Mouse (Mus musculus) lung, embryonic 15.5 days (tissue): Measurements from ENCODE around the gene Lep. TPM values are rescaled to one million over a fixed set of nuclear protein-coding genes. Genes with fewer than 3 reads are reported as not detected.

Experiments
- ATAC-seq: fragments of 200-750 bp; cut with Nextera tagmentation; 2 replicates; pipeline ENCODE4 v1.8.0; 2017; ENCODE audit warnings: moderate number of reproducible peaks, borderline replicate concordance; ENCODE audit not compliant: low FRiP score, low TSS enrichment; ENCODE audit errors: extremely low read depth
- H3K27ac ChIP-seq: fragments of 300-500 bp; sonication (generic); 2 replicates; pipeline ENCODE4 v1.5.1; 2015; ENCODE audit warnings: moderate library complexity, mild to moderate bottlenecking, inconsistent platforms
- H3K27me3 ChIP-seq: fragments of 300-500 bp; sonication (generic); 2 replicates; pipeline ENCODE4 v1.6.1; 2015; ENCODE audit warnings: inconsistent platforms
- H3K36me3 ChIP-seq: fragments of 300-500 bp; sonication (generic); 2 replicates; pipeline ENCODE4 v1.6.1; 2015; ENCODE audit warnings: inconsistent platforms
- H3K4me1 ChIP-seq: fragments of 300-500 bp; sonication (generic); 2 replicates; pipeline ENCODE4 v1.6.1; 2015; ENCODE audit warnings: inconsistent platforms
- H3K4me2 ChIP-seq: fragments of 300-500 bp; sonication (generic); 2 replicates; pipeline ENCODE4 v1.6.1; 2015; ENCODE audit warnings: inconsistent platforms, mild to moderate bottlenecking, moderate library complexity
- H3K4me3 ChIP-seq: fragments of 300-500 bp; sonication (generic); 2 replicates; pipeline ENCODE4 v1.5.1; 2015; ENCODE audit warnings: mild to moderate bottlenecking, inconsistent platforms
- H3K9ac ChIP-seq: fragments of 300-500 bp; sonication (generic); 2 replicates; pipeline ENCODE4 v1.6.1; 2015; ENCODE audit warnings: inconsistent platforms
- H3K9me3 ChIP-seq: fragments of 300-500 bp; sonication (generic); 2 replicates; pipeline ENCODE4 v1.6.1; 2016; ENCODE audit warnings: inconsistent platforms
- WGBS: fragments of 180-500 bp; shearing (Covaris S2); methylation state at CpG from one replicate; pipeline ENCODE4 v1.1.7; 2015; 5-methylcytosine and 5-hydroxymethylcytosine counted together
- polyA plus RNA-seq: library from polyadenylated mRNA; unstranded; fragments of >200 nt; fragmentation: Nextera tagmentation; extraction: Ambion mirVana; gene quantifications from 2 replicates; pipeline ENCODE4 v1.2.1, GENCODE M21; 2015

Gene Lep
- polyA plus RNA-seq, 1 experiment from 2014 or later, result not detected

GRCm38 (mm10) chr6:29092234-29092633, 32.2 kb downstream of the Lep start:
- Histone ChIP-seq H3K9me3 (0 out of 2 replicates have a peak, but pooled peaks cover 2% of the 10 kb centered on the region), H3K4me2 (no peak overlapping the region), H3K4me1 (no peaks in the 10 kb centered on the region), H3K36me3 (no peaks in the 10 kb centered on the region), H3K4me3 (no peak overlapping the region), H3K27ac (no peak overlapping the region), H3K27me3 (no peaks in the 10 kb centered on the region), H3K9ac (no peak overlapping the region)
- no peak for ATAC-seq
- WGBS, result 79% methylated on average over 7 of the region's 7 CpGs

- Histone ChIP-seq H3K4me1 (no peaks in the 10 kb centered on the region), H3K9ac (no peak overlapping the region), H3K36me3 (no peaks in the 10 kb centered on the region), H3K4me2 (no peak overlapping the region), H3K9me3 (0 out of 2 replicates have a peak, but pooled peaks cover 2% of the 10 kb centered on the region), H3K27ac (no peak overlapping the region), H3K27me3 (no peaks in the 10 kb centered on the region), H3K4me3 (no peak overlapping the region)
- WGBS, result 54% methylated on average over 11 of the region's 11 CpGs
- no peak for ATAC-seq
Observed at GRCm38 (mm10) chr6:29092904-29093303, 32.9 kb downstream of the Lep start.

- H3K9ac ChIP-seq, result no peak overlapping the region
- H3K36me3 ChIP-seq, result no peaks in the 10 kb centered on the region
- no peak for ATAC-seq
- H3K4me1 ChIP-seq, result no peaks in the 10 kb centered on the region
- no peaks in the 10 kb centered on the region for H3K27me3 ChIP-seq
- no peak overlapping the region for H3K27ac ChIP-seq
- H3K4me2 ChIP-seq, result no peak overlapping the region
- no peak overlapping the region for H3K4me3 ChIP-seq
- H3K9me3 ChIP-seq, result no peaks in the 10 kb centered on the region
- 44% methylated on average over 14 of the region's 14 CpGs for WGBS
Observed at GRCm38 (mm10) chr6:29099536-29100170, 39.6 kb downstream of the Lep start.

- H3K4me1 ChIP-seq, result no peaks in the 10 kb centered on the region
- no peaks in the 10 kb centered on the region for H3K36me3 ChIP-seq
- 16% methylated on average over 3 of the region's 3 CpGs for WGBS
- no peak overlapping the region for H3K27ac ChIP-seq
- no peak overlapping the region for H3K9ac ChIP-seq
- no peaks in the 10 kb centered on the region for H3K27me3 ChIP-seq
- H3K4me3 ChIP-seq, result no peak overlapping the region
- ATAC-seq, result no peak
- no peak overlapping the region for H3K4me2 ChIP-seq
- H3K9me3 ChIP-seq, result no peaks in the 10 kb centered on the region
Observed at GRCm38 (mm10) chr6:29100423-29100822, 40.4 kb downstream of the Lep start.

- ATAC-seq, result no peak
- Histone ChIP-seq H3K9me3 (no peaks in the 10 kb centered on the region), H3K9ac (no peak overlapping the region), H3K27ac (no peak overlapping the region), H3K4me2 (no peak overlapping the region), H3K4me1 (no peaks in the 10 kb centered on the region), H3K4me3 (no peak overlapping the region), H3K36me3 (no peaks in the 10 kb centered on the region), H3K27me3 (no peaks in the 10 kb centered on the region)
- 66% methylated on average over 9 of the region's 9 CpGs for WGBS
Observed at GRCm38 (mm10) chr6:29101248-29101864, 41.3 kb downstream of the Lep start.

GRCm38 (mm10) chr6:29108376-29108775, 48.4 kb downstream of the Lep start:
- no peak overlapping the region for H3K4me2 ChIP-seq
- H3K36me3 ChIP-seq, result no peaks in the 10 kb centered on the region
- H3K9ac ChIP-seq, result no peak overlapping the region
- H3K27me3 ChIP-seq, result no peaks in the 10 kb centered on the region
- 73% methylated on average over 1 of the region's 1 CpGs for WGBS
- H3K4me1 ChIP-seq, result no peaks in the 10 kb centered on the region
- ATAC-seq, result no peak
- no peak overlapping the region for H3K27ac ChIP-seq
- no peak overlapping the region for H3K4me3 ChIP-seq
- H3K9me3 ChIP-seq, result no peaks in the 10 kb centered on the region; the same call in 1 of the 2 replicates

GRCm38 (mm10) chr6:29111501-29111900, 51.5 kb downstream of the Lep start:
- no peaks in the 10 kb centered on the region for H3K27me3 ChIP-seq
- no peaks in the 10 kb centered on the region for H3K36me3 ChIP-seq
- H3K4me2 ChIP-seq, result no peak overlapping the region
- no peaks in the 10 kb centered on the region; the same call in 1 of the 2 replicates for H3K9me3 ChIP-seq
- H3K9ac ChIP-seq, result no peak overlapping the region
- no peaks in the 10 kb centered on the region for H3K4me1 ChIP-seq
- no peak for ATAC-seq
- H3K4me3 ChIP-seq, result no peak overlapping the region
- 86% methylated on average over 4 of the region's 4 CpGs for WGBS
- no peak overlapping the region for H3K27ac ChIP-seq

- no peak overlapping the region for H3K4me3 ChIP-seq
- WGBS, result 64% methylated on average over 7 of the region's 7 CpGs
- no peaks in the 10 kb centered on the region; the same call in 1 of the 2 replicates for H3K4me1 ChIP-seq
- H3K27me3 ChIP-seq, result no peaks in the 10 kb centered on the region
- no peak overlapping the region for H3K9ac ChIP-seq
- no peaks in the 10 kb centered on the region for H3K36me3 ChIP-seq
- H3K27ac ChIP-seq, result no peak overlapping the region
- no peaks in the 10 kb centered on the region; the same call in 1 of the 2 replicates for H3K9me3 ChIP-seq
- ATAC-seq, result no peak
- H3K4me2 ChIP-seq, result no peak overlapping the region
Observed at GRCm38 (mm10) chr6:29115756-29116155, 55.7 kb downstream of the Lep start.

GRCm38 (mm10) chr6:29117417-29118104, 57.5 kb downstream of the Lep start:
- H3K9ac ChIP-seq, result no peak overlapping the region
- no peaks in the 10 kb centered on the region for H3K27me3 ChIP-seq
- peak; percentile 62; the same call in 1 of the 2 replicates for ATAC-seq
- no peaks in the 10 kb centered on the region; the same call in 1 of the 2 replicates for H3K4me1 ChIP-seq
- no peaks in the 10 kb centered on the region for H3K36me3 ChIP-seq
- no peaks in the 10 kb centered on the region for H3K9me3 ChIP-seq
- no peak overlapping the region for H3K4me3 ChIP-seq
- 49% methylated on average over 7 of the region's 7 CpGs for WGBS
- no peak overlapping the region for H3K4me2 ChIP-seq
- H3K27ac ChIP-seq, result no peak overlapping the region

GRCm38 (mm10) chr6:29118231-29118630, 58.2 kb downstream of the Lep start:
- no peaks in the 10 kb centered on the region for H3K9me3 ChIP-seq
- no peaks in the 10 kb centered on the region for H3K36me3 ChIP-seq
- H3K9ac ChIP-seq, result no peak overlapping the region
- no peak overlapping the region for H3K4me3 ChIP-seq
- no peak overlapping the region for H3K4me2 ChIP-seq
- H3K4me1 ChIP-seq, result no peaks in the 10 kb centered on the region; the same call in 1 of the 2 replicates
- H3K27ac ChIP-seq, result no peak overlapping the region
- ATAC-seq, result no peak
- H3K27me3 ChIP-seq, result no peaks in the 10 kb centered on the region

GRCm38 (mm10) chr6:29118963-29119362, 58.9 kb downstream of the Lep start:
- H3K27ac ChIP-seq, result no peak overlapping the region
- no peaks in the 10 kb centered on the region for H3K9me3 ChIP-seq
- 0 out of 2 replicates have a peak, but pooled peaks cover under 1% of the 10 kb centered on the region for H3K36me3 ChIP-seq
- H3K4me1 ChIP-seq, result no peaks in the 10 kb centered on the region; the same call in 1 of the 2 replicates
- H3K4me3 ChIP-seq, result no peak overlapping the region
- H3K4me2 ChIP-seq, result no peak overlapping the region
- H3K9ac ChIP-seq, result no peak overlapping the region
- no peak for ATAC-seq
- WGBS, result 59% methylated on average over 4 of the region's 4 CpGs
- H3K27me3 ChIP-seq, result no peaks in the 10 kb centered on the region

- ATAC-seq, result no peak
- H3K27ac ChIP-seq, result no peak overlapping the region
- H3K4me2 ChIP-seq, result no peak overlapping the region
- peaks cover 8% of the 10 kb centered on the region for H3K36me3 ChIP-seq
- WGBS, result 80% methylated on average over 13 of the region's 13 CpGs
- no peaks in the 10 kb centered on the region for H3K27me3 ChIP-seq
- H3K4me3 ChIP-seq, result no peak overlapping the region
- H3K9me3 ChIP-seq, result no peaks in the 10 kb centered on the region
- H3K4me1 ChIP-seq, result no peaks in the 10 kb centered on the region; the same call in 1 of the 2 replicates
- H3K9ac ChIP-seq, result no peak overlapping the region
Observed at GRCm38 (mm10) chr6:29119990-29120389, 60.0 kb downstream of the Lep start.
